Mouse (Mus musculus) telencephalon, adult 2 months (tissue): ENCODE data around the gene Fam213b.

Experiments used
- DNase-seq: peaks from one replicate; pipeline ENCODE4 v3.0.0-alpha.2; 2011; ENCODE audit warnings: low read depth, low spot score

Gene Fam213b

GRCm38 (mm10) chr4:154880730-154881129 lies 18.2 kb downstream of the Fam213b start:
- DNase-seq: no peak

DNA sequence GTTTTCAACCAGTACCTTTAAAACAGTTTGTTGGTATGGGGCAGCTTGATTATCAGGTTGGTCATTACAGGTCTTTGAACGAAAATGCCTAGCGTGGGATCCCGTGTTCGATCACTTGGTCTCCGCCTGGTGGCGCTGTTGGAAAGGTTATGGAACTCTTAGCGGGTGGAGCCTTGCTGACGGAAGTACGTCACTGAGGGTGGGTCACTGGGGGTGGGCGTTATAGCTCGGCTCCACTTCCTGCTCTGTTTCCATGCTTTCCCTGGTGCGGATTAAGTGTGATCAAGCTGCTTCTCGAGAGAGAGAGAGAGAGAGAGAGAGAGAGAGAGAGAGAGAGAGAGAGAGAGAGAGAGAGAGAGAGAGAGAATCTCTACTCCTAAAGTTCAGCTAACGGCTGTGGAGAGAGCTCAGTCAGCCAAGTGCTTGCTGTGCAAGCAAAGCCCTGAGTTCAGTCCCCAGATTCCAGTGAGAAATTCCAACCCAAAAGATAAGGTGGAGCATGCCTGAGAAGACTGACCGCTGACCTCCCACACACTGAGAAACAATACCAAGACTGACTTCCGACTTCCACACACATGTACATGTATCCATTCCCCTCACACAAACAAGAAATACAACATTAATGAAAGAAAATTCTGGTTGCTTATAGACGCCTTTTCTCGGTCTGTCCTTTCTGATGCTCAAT lies 20.9 kb downstream of the Fam213b start:
- DNase-seq: peak; percentile 92

DNA sequence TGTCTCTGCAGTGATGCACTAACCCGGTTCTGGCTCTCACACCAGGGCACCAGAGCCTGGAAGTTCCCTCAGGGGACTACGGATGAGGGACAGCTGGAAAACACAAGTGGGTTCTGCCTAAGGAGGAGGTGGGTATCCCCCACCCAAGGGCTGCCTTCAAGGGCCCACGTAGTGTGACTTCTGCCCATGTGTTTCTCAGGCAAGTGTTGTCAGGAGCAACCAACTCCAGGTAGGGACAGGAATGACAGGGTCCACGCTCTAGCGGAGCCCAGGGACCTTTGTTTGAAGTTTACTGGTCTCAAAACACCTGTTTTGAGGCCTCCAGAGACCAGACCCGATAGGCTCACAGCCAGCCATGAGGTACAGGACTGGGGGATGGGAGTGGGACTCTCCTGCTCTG lies 25.7 kb downstream of the Fam213b start:
- DNase-seq: no peak

GRCm38 (mm10) chr4:154871757-154872251 lies 27.1 kb downstream of the Fam213b start:
- DNase-seq: no peak

DNA sequence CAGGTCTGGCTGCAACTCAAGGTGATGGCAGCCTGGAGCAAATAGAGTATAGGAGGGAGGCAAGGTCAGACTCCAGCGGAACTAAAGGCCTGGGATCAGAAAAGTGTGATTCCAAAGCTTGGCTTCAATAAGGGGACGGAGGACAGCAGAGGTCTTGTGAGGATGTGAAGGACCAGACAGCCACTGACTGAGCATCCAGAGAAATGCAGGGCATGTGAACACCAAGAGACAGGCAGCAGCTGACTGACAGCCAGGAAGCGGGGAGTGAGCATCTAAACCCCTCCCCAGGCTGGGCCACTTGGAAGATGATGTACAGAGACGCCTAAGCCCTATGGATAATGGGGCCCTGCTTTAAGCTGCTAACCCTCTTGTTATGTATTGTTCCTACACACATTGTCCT lies 28.2 kb downstream of the Fam213b start:
- no peak for DNase-seq

DNA sequence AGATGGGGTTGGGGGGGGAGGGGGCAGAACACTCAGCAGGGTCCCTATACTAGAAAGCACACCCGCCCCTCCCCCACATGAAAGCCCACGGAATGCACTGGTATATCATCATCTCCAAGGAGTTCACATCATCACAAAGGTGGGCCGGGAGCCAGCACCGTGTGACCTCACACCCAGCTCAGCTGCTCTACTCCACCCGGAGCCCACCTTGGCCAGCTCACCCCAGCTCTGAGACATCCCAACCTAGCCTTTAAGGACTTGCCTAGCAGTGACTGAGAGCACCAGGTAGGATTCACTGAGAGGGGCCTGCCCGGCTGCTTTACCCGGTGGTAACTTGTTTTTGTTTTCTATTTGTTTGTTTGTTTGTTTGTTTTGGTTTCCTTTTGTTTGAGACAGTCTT lies 29.5 kb downstream of the Fam213b start, which contains the start of gene Mmel1:
Gene Mmel1 (plus strand): TSS at position 146 of the 400 bp plus-strand sequence.
- DNase-seq: no peak

- DNase-seq: no peak
These were observed 31.7 kb downstream of the Fam213b start for GRCm38 (mm10) chr4:154867257-154867656.

- no peak for DNase-seq
These were observed 32.5 kb downstream of the Fam213b start for GRCm38 (mm10) chr4:154866391-154866790.

- DNase-seq: no peak
These were observed 33.8 kb downstream of the Fam213b start for GRCm38 (mm10) chr4:154864961-154865760.

DNA sequence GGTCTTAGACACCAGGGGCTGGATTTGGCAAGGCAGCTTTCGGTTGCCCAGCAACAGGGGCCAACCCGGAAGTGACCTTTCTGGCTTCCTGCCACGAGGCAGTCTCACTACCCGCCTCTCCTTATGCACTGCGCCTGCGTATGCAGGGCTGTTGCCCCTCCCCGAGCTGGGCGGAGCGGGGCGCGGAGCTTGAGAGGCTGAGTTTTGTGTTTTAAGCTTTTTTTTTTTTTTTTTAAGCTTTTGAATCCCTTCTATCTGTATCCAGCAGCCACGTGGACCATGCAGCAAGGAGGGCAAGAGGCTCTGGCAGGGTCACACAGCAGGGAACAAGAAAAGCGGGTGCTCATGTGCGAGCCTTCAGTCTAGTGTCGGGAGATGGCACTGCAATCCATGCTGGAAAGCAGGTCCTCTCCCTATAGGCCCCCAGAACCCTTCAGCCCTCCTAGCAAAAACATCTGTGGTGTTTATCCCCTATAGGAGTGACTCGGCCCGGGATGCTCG lies 34.6 kb downstream of the Fam213b start:
- peak; percentile 81 for DNase-seq

- no peak for DNase-seq
These were observed 35.4 kb downstream of the Fam213b start for GRCm38 (mm10) chr4:154863436-154863935.

DNA sequence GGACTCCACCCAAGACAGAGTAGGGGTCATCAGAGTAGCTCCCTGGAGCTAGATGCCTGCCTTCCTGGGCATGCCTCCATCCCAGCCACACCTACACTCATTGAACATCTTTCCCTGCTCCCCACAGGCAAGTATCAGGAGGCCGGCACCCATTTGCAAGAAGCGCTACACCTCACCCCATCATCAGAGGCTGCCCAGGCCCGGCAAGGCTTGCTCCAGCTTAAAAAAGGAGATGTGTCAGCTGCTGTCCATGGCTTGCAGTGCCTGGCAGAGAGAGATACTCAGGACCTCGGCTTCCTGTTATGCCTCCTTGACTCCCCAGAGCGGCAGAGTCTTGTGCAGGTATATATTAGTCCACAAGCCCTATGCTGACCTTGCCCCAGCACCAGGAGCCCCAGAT lies 37.0 kb downstream of the Fam213b start:
- no peak for DNase-seq

DNA sequence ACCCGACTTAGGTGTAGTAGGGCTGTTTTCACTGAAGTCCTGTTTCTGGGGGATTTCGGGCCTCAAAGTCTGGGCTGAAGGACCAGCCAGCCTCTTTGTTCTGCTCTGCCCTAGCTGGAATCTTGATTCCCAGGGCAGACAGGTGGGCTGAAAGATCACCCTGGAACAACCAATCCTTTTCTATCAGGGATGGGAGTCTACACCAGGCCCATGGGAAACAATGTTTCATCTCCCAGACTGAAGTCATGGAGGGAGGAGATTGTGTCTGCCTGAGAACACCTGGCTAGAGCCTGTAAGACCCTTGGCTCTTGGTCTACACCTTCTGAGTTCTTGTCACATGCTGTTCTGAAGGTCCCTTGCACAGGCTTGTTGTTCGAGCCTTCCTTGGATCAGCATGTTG lies 40.3 kb downstream of the Fam213b start:
- no peak for DNase-seq

GRCm38 (mm10) chr4:154857366-154858240 lies 41.3 kb downstream of the Fam213b start:
- no peak for DNase-seq

GRCm38 (mm10) chr4:154856882-154857281 lies 42.1 kb downstream of the Fam213b start:
- no peak for DNase-seq

DNA sequence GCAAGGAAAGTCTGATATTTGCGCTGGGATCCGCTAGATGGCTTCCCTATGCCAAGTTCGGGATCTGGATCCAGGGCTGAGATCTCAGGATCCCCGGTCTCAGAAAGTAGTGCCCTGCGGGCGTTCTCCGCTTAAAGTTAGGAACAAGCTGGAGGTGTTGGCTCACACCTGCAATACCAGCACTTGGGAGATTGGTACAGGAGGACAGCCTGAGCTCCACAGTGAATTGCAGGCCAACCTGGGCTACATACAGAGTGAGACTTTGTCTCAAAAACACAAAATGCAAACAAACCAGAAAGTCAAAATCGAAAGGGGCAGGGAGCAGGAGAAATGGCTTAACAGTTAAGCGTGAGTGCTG lies 42.5 kb downstream of the Fam213b start:
- DNase-seq: no peak

DNA sequence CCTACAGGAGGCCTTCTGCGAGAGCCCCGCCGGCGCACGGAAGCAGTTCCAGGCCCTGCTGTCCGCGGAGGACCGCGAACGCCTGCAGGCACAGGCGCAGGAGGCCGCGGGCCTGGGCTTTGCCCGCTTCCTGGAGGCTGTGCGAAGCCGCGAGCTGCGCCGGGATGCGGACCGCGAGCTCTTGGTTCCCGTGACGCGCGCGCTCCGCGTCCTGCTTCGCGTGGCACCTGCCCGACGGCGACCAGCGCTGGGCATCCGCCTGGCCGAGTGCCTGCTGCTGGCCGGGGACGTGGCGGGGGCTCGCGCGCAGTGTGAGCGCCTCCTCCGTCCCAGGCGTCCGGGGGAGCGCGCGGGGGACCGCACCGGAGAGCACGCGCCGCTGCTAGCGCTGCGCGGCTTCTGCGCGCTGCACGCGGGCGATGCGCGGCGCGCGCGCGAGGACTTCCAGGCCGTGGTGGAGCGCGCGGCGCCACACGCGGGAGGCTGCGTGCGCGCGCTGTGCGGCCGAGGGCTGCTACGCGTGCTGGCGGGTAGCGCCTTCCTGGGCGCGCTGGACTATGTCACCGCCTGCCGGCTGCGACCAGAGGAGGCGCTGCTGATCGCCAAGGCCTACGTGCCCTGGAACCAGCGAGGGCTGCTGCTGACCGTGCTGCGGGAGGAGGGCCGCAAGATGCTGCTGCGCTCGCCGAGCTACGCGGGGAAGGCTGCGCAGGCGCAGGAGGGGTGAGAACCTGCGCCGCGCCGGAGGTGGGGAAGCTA lies 43.0 kb downstream of the Fam213b start:
- peak; percentile 96 for DNase-seq

DNA sequence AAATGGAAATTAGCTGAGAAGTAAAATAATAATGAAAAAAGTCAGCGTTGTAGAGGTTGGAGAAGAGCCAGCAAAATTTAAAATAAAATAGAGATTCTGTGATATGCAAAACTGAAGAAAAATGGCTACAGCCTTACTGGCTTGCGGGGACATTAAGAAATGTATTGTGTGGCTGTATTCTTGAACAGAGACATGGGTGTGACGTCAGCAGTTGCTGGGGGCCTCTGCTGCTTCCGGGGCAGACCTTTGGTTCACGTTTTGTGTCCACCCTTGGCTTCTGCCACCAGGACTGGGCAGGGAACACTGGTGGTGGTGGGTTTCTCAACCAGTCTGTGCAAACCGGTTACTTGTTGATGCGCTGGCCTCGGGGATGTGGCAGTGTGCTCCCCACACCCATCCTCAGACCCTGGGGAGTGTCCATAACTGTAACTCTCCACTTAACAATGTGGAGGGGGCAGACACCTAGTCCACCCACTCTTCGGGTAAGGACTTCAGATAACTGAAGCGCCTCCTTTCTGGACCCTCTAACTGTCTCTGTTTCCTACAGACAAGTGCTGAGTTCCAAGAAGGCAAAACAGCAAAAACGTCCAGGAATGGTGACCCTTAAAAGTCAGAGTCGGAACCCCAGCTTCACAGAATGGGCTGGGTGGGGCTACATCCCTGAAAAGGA lies 44.1 kb downstream of the Fam213b start:
- no peak for DNase-seq

- no peak for DNase-seq
These were observed 45.1 kb downstream of the Fam213b start for GRCm38 (mm10) chr4:154853881-154854280.

- no peak for DNase-seq
These were observed 46.2 kb downstream of the Fam213b start for GRCm38 (mm10) chr4:154852696-154853095.
